Mouse (Mus musculus) liver, embryonic 14.5 days (tissue): Measurements from ENCODE around the gene Gale.

Source experiments
- CTCF ChIP-seq: IDR thresholded peaks from 2 replicates; pipeline ENCODE4 v1.5.1; 2016; ENCODE audit warnings: antibody characterized with exemption, low read depth, control low read depth
- EP300 ChIP-seq: IDR thresholded peaks from 2 replicates; pipeline ENCODE4 v1.6.1; 2016; ENCODE audit warnings: antibody characterized with exemption, low read depth

- TF ChIP-seq EP300 (no peak), CTCF (no peak)
Measured at GRCm38 (mm10) chr4:135970585-135970984, 7.1 kb downstream of the Gale start.
